Mouse (Mus musculus) liver, embryonic 14.5 days (tissue): ENCODE data around the gene Endod1. TPM values are rescaled to one million over a fixed set of nuclear protein-coding genes. Genes with fewer than 3 reads are reported as not detected.
"Not testable (repeated sequence)": the region's sequence is repeated elsewhere in the genome, so short reads cannot be mapped to it uniquely, and the experiment has no call there.

Experiments used
- ATAC-seq: fragments of 200-750 bp; cut with Nextera tagmentation; 2 replicates; pipeline ENCODE4 v1.8.0; 2017; ENCODE audit warnings: moderate number of reproducible peaks, mild to moderate bottlenecking, moderate library complexity; ENCODE audit not compliant: insufficient read depth
- DNase-seq, 3 experiments: peaks; one replicate each; pipeline ENCODE4 v3.0.0-alpha.2; 2012 to 2013; ENCODE audit warnings: low read depth in 3 of 3, low spot score in 3 of 3
- H3K27ac ChIP-seq: fragments of 300-500 bp; sonication (generic); 2 replicates; pipeline ENCODE4 v1.5.1; 2014; ENCODE audit warnings: moderate library complexity, mild to moderate bottlenecking, control low read depth, inconsistent platforms
- H3K27me3 ChIP-seq: fragments of 300-500 bp; sonication (generic); 2 replicates; pipeline ENCODE4 v1.6.1; 2014; ENCODE audit warnings: mild to moderate bottlenecking, low read length, moderate library complexity; ENCODE audit not compliant: control insufficient read depth, insufficient read depth
- H3K36me3 ChIP-seq: fragments of 300-500 bp; sonication (generic); replicated peaks from 2 replicates; pipeline ENCODE4 v1.6.1; 2014; ENCODE audit warnings: low read depth; ENCODE audit not compliant: control insufficient read depth, insufficient read depth
- H3K4me1 ChIP-seq, 2 experiments: fragments of 200-500 bp in 1 of 2; fragments of 300-500 bp in 1 of 2; sonication (generic) in 1 of 2; replicated peaks; 2 replicates each; pipeline ENCODE4 v1.6.1; 2012 to 2014; ENCODE audit warnings: antibody characterized with exemption in 1 of 2, inconsistent platforms in 1 of 2, low read length in 1 of 2; ENCODE audit not compliant: control insufficient read depth in 2 of 2, insufficient read depth in 2 of 2
- H3K4me2 ChIP-seq: fragments of 300-500 bp; sonication (generic); 2 replicates; pipeline ENCODE4 v1.6.1; 2014; ENCODE audit warnings: low read depth, mild to moderate bottlenecking, control low read depth, moderate library complexity
- H3K4me3 ChIP-seq, 2 experiments: fragments of 200-500 bp in 1 of 2; fragments of 300-500 bp in 1 of 2; sonication (generic) in 1 of 2; 2 replicates each; pipeline ENCODE4 v1.5.1; 2012 to 2014; ENCODE audit warnings: low read depth in 2 of 2, low read length in 2 of 2, mild to moderate bottlenecking in 2 of 2, control low read depth in 1 of 2, inconsistent platforms in 1 of 2, moderate library complexity in 1 of 2; ENCODE audit not compliant: insufficient read depth in 1 of 2
- H3K9ac ChIP-seq: fragments of 300-500 bp; sonication (generic); replicated peaks from 2 replicates; pipeline ENCODE4 v1.6.1; 2014; ENCODE audit warnings: mild to moderate bottlenecking, control low read depth, moderate library complexity
- H3K9me3 ChIP-seq: fragments of 300-500 bp; sonication (generic); 2 replicates; pipeline ENCODE4 v1.6.1; 2016; ENCODE audit warnings: low read length, mixed read lengths; ENCODE audit not compliant: control insufficient read depth
- CTCF ChIP-seq: IDR thresholded peaks from 2 replicates; pipeline ENCODE4 v1.5.1; 2016; ENCODE audit warnings: antibody characterized with exemption, low read depth, control low read depth
- EP300 ChIP-seq: IDR thresholded peaks from 2 replicates; pipeline ENCODE4 v1.6.1; 2016; ENCODE audit warnings: antibody characterized with exemption, low read depth
- WGBS: fragments of 180-500 bp; shearing (Covaris S2); extraction: QIAGEN DNeasy Blood & Tissue Kit; methylation state at CpG from one replicate; pipeline ENCODE4 v1.1.7; 2014; ENCODE audit not compliant: insufficient replicate concordance; 5-methylcytosine and 5-hydroxymethylcytosine counted together
- polyA plus RNA-seq, 2 experiments: library from polyadenylated mRNA; depleted of rRNA in 1 of 2; stranded (reverse) in 1 of 2; unstranded in 1 of 2; fragments of >200 nt; fragmentation: Nextera tagmentation in 1 of 2; extraction: Ambion mirVana in 1 of 2; gene quantifications; 2 replicates each; pipeline versions ENCODE4 v1.2.1 to v1.2.3; 2012 to 2014

Gene Endod1
- polyA plus RNA-seq, 2 experiments, result 22.3 to 42.3 TPM

DNA sequence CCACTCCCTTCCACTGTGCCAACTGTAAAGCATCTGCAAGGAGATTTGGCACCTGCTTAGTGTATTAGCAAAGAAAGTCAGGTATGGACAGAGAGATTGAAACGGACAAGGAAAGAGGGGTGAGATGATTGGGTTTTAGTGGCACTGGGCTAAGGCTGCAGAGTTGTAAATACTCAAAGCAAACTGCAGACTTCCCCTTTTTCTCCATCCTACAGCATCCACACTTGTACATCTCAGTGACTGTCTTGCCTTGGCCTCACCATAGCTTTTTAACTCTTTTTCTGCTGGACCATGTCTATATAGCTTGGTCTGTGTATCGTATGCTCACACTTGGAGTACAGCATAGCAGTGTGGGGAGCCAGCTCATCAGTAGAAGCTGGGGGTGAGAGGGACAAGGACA, 30.5 kb downstream of the Endod1 start:
- no peak for ATAC-seq
- peaks cover 19% of the 10 kb centered on the region for H3K36me3 ChIP-seq
- H3K27ac ChIP-seq, result no peak overlapping the region
- WGBS, result 62% methylated on average over 2 of the region's 2 CpGs
- no peak for DNase-seq
- no peaks in the 10 kb centered on the region for H3K27me3 ChIP-seq
- TF ChIP-seq CTCF (no peak), EP300 (no peak)
- no peak overlapping the region for H3K9ac ChIP-seq
- H3K4me2 ChIP-seq, result no peak overlapping the region
- no peaks in the 10 kb centered on the region for H3K9me3 ChIP-seq
- peaks cover 15% of the 10 kb centered on the region in 2 experiments for H3K4me1 ChIP-seq
- no peak overlapping the region for H3K4me3 ChIP-seq

DNA sequence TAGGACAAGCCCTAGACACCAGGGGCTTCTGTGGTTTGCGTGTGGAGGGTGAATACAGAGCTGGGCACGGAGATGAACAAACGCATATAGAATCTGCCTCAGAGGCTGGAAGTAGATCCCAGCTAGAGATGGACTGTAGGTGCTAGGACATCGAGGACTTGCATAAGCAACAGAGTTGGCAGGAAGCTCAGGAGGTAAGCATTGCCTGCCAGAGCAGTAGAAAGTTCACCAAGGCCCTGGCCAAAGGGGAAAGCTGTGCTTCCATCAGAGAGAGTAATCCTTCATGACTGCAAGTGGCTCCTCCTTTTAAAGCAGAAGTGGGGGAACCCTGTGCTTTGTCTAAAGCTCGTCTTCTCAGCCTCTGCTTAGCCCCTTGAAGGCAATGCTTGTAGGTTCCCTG, 31.9 kb downstream of the Endod1 start:
- Histone ChIP-seq H3K4me2 (no peak overlapping the region), H3K4me3 (no peak overlapping the region), H3K9me3 (no peaks in the 10 kb centered on the region), H3K9ac (no peak overlapping the region), H3K27me3 (no peaks in the 10 kb centered on the region), H3K36me3 (peaks cover 12% of the 10 kb centered on the region), H3K27ac (no peak overlapping the region), H3K4me1 (peaks cover 5% of the 10 kb centered on the region in 2 experiments)
- no peak for DNase-seq
- no peak for ATAC-seq
- 77% methylated on average over 5 of the region's 5 CpGs for WGBS
- TF ChIP-seq CTCF, result no peak
- no peak for TF ChIP-seq EP300

DNA sequence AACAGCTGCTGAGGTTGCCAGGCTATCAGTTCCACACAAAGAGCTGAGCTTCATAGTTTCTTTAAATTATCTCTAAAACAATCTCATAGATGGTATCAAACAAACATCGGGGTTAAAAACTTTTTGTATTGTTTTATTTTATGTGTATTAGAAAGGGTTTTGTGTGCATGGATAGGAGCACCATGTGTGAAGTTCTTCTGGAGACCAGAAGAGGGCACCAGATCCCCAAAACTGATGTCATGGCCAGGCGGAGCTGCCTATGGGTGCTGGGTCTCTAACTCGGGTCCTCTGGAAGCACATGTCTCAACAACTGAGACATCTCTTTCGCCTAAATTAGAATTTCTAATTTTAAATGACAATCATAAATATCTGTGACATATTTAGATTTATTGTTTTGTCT, 32.9 kb downstream of the Endod1 start:
- DNase-seq (no peak), ATAC-seq (peak; percentile 53; the same call in 1 of the 2 replicates)
- Histone ChIP-seq H3K4me2 (no peak overlapping the region), H3K27ac (no peak overlapping the region), H3K36me3 (peaks cover 2% of the 10 kb centered on the region), H3K9me3 (no peaks in the 10 kb centered on the region), H3K4me1 (0 out of 4 replicates have a peak, but pooled peaks cover 0 to 4% of the 10 kb centered on the region in 2 experiments), H3K9ac (no peak overlapping the region), H3K4me3 (no peak overlapping the region), H3K27me3 (no peaks in the 10 kb centered on the region)
- TF ChIP-seq CTCF (peak; percentile 89), EP300 (no peak)
- WGBS, result 36% methylated on average over 4 of the region's 4 CpGs

DNA sequence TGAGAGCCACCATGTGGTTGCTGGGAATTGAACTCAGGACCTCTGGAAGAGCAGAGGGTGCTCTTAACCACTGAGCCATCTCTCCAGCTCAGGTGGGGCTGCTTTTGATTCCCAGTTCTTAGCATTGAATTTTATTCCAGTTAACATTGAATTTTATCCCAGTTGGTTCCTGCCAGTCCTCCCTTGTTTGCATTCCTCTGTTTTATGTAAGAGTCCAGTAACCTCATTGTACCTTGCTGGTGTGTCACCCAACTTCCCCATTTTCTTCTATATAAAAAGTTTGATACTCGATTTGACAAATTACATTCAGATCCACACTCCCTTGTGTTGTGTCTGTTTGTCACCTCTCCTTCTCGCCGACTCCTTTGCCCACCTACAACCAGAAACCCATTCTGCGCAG, 35.4 kb downstream of the Endod1 start:
- H3K27me3 ChIP-seq, DNase-seq, H3K4me2 ChIP-seq, H3K9ac ChIP-seq, H3K36me3 ChIP-seq, H3K27ac ChIP-seq, H3K4me3 ChIP-seq, ATAC-seq, H3K4me1 ChIP-seq, H3K9me3 ChIP-seq: not testable (repeated sequence)
- WGBS, result 82% methylated on average over 4 of the region's 4 CpGs

DNA sequence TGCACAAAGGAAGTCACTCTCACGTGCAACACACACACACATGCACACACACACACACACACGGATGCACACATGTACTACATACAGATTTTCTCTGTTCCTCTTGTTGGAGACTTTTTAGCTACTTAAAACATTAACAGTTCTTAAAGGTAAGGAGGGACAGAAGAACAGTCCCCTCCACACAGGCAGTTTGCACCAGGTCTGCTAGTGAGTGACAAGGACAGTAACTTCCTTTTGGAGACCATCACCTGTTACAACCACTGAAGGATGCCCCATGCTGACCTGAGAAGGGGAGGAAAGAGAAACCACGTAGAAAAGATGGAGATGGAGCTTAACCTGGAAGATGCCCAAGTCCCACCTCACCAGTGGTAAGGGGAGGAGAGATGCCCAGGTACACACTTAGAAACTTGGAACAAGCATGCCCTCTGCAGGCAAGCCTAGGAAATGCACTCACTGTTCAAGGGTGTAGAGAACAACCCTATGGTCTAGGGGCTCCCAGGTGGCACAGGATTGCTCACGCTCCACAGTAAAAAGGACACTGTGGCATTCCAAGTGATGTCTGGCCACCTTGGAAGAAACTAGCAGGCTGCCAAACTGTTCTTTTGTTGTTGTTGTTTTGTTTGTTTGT, 39.2 kb downstream of the Endod1 start:
- no peaks in the 10 kb centered on the region for H3K27me3 ChIP-seq
- no peaks in the 10 kb centered on the region for H3K36me3 ChIP-seq
- H3K4me1 ChIP-seq, result no peaks in the 10 kb centered on the region
- TF ChIP-seq CTCF, result peak; percentile 85
- TF ChIP-seq EP300, result no peak
- H3K9ac ChIP-seq, result no peak overlapping the region
- 49% methylated on average over 4 of the region's 4 CpGs for WGBS
- ATAC-seq, result no peak
- no peak overlapping the region for H3K27ac ChIP-seq
- DNase-seq, result no peak
- no peak overlapping the region for H3K4me2 ChIP-seq
- no peaks in the 10 kb centered on the region for H3K9me3 ChIP-seq
- H3K4me3 ChIP-seq, result no peak overlapping the region
